In the genomic region with DNA sequence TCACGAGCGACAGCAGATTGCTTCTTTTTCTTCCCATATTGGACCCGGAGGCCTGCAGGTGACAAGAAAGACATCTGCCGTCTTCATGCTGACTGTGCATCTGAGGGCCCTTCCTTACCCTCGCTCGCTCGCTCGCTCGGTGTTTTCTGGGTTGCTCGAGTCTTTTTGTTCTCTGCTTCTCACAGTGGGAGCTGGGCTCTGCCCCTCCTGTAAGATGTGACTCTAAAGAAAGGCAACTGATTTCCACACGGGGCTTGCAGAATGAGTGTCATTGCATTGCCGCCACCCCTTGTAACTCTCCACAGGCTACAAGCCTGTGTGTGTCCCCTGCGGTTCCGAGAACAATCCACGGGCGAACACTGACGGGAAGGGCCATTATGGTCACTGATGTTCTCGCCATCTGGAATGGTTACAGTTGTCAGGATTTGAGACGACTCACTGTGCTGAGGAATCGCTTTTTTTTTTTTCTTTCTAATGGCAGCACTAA, we compare ENCODE assay signal across 7 mouse cellular contexts.
A peak's percentile ranks its signal among the peaks of the same experiment; 100 is the strongest.
DNase-seq lines count a peak whose midpoint lies in the region; ATAC-seq lines count a peak whose summit lies in the region.

No protein-coding gene starts in this region.

- H3K4me2 ChIP-seq in lung, embryonic 15.5 days = peak overlapping the region; percentile 55
- peak overlapping the region; percentile 53 for H3K4me2 ChIP-seq in hindbrain, embryonic 13.5 days
- peak overlapping the region; percentile 52 for H3K4me2 ChIP-seq in midbrain, embryonic 13.5 days (replicated peaks)

- H3K36me3 ChIP-seq in lung, embryonic 15.5 days = no peaks in the 10 kb centered on the region
- H3K36me3 ChIP-seq in hindbrain, embryonic 13.5 days = no peaks in the 10 kb centered on the region
- no peaks in the 10 kb centered on the region for H3K36me3 ChIP-seq in midbrain, embryonic 13.5 days

- no peak for ATAC-seq in lung, embryonic 15.5 days (ENCODE audit: borderline replicate concordance, extremely low read depth, low FRiP score, low TSS enrichment)
- ATAC-seq in hindbrain, embryonic 13.5 days (ENCODE audit: low FRiP score) = peak; percentile 75
- peak; percentile 84 for ATAC-seq in midbrain, embryonic 13.5 days

- H3K4me1 ChIP-seq in lung, embryonic 15.5 days = peaks cover 14% of the 10 kb centered on the region
- H3K4me1 ChIP-seq in hindbrain, embryonic 13.5 days (replicated peaks) = peaks cover 51% of the 10 kb centered on the region
- H3K4me1 ChIP-seq in midbrain, embryonic 13.5 days (replicated peaks) = peaks cover 43% of the 10 kb centered on the region

- 6% methylated on average over 20 of the region's 20 CpGs for WGBS in lung, embryonic 15.5 days
- 2% methylated on average over 20 of the region's 20 CpGs for WGBS in hindbrain, embryonic 13.5 days
- 1% methylated on average over 20 of the region's 20 CpGs for WGBS in midbrain, embryonic 13.5 days

- no peaks in the 10 kb centered on the region for H3K9me3 ChIP-seq in lung, embryonic 15.5 days
- no peaks in the 10 kb centered on the region for H3K9me3 ChIP-seq in hindbrain, embryonic 13.5 days
- H3K9me3 ChIP-seq in midbrain, embryonic 13.5 days = no peaks in the 10 kb centered on the region

- H3K4me3 ChIP-seq in lung, embryonic 15.5 days = peak overlapping the region; percentile 20
- H3K4me3 ChIP-seq in hindbrain, embryonic 13.5 days = peak overlapping the region; percentile 25
- peak overlapping the region; percentile 23 for H3K4me3 ChIP-seq in midbrain, embryonic 13.5 days (replicated peaks)

- DNase-seq in lung, adult 18-20 months = no peak
- peak; percentile 47 to 57 for DNase-seq in cerebellum, postnatal 14 days
- peak; percentile 5 for DNase-seq in yolk sac, embryonic 10.5 days (ENCODE audit: low spot score)
- no peak for DNase-seq in natural killer cell, adult 2 months (ENCODE audit: low spot score in 2 of 2)

- peaks cover 11% of the 10 kb centered on the region for H3K27me3 ChIP-seq in lung, embryonic 15.5 days
- H3K27me3 ChIP-seq in hindbrain, embryonic 13.5 days = peaks cover 26% of the 10 kb centered on the region
- H3K27me3 ChIP-seq in midbrain, embryonic 13.5 days = peaks cover 71% of the 10 kb centered on the region

- H3K27ac ChIP-seq in lung, embryonic 15.5 days = no peak overlapping the region
- H3K27ac ChIP-seq in hindbrain, embryonic 13.5 days = peak overlapping the region; percentile 87
- H3K27ac ChIP-seq in midbrain, embryonic 13.5 days = peak overlapping the region; percentile 82

- 0 out of 2 replicates have a peak overlapping the region, but pooled peaks have one; percentile 24 for H3K9ac ChIP-seq in lung, embryonic 15.5 days
- H3K9ac ChIP-seq in hindbrain, embryonic 13.5 days = peak overlapping the region; percentile 54
- peak overlapping the region; percentile 37; the same call in 1 of the 2 replicates for H3K9ac ChIP-seq in midbrain, embryonic 13.5 days (replicated peaks)

Comparison
In these comparisons a context has a peak if more than half of its experiments do, and no peak if none do; other contexts are left out.
1. DNase-seq: peak in cerebellum, postnatal 14 days (2 of 2) and yolk sac, embryonic 10.5 days (single experiment); none in lung, adult 18-20 months (0 of 2) and natural killer cell, adult 2 months (0 of 2).
2. Peak in every context shown above with its lines, with median percentiles within 50 percentile points of each other: H3K4me2 ChIP-seq, H3K4me3 ChIP-seq and H3K9ac ChIP-seq.